Mouse (Mus musculus): ENCODE measurements around the gene Ptprg. TPM values are rescaled to one million over a fixed set of nuclear protein-coding genes. Genes with fewer than 3 reads are reported as not detected.
"Not testable (repeated sequence)": the region's sequence is repeated elsewhere in the genome, so short reads cannot be mapped to it uniquely, and the experiment has no call there.

Ptprg gene
- polyA plus RNA-seq, 1 experiment from 2014 or later = 26.5 TPM

GRCm38 (mm10) chr14:12047637-12048036 is 494.3 kb downstream of the Ptprg start:
- no peak for ATAC-seq (ENCODE audit: low read depth)
- Histone ChIP-seq H3K4me1 (replicated peaks; ENCODE audit: control insufficient read depth, insufficient read depth, low read length) (no peaks in the 10 kb centered on the region), H3K9ac (ENCODE audit: low read length) (no peak overlapping the region), H3K36me3 (ENCODE audit: control insufficient read depth, insufficient read depth, low read length) (no peaks in the 10 kb centered on the region), H3K4me3 (ENCODE audit: low read length) (no peak overlapping the region), H3K27me3 (ENCODE audit: control insufficient read depth, insufficient read depth, low read depth, low read length) (no peaks in the 10 kb centered on the region), H3K4me2 (ENCODE audit: low read depth, low read length) (no peak overlapping the region), H3K9me3 (ENCODE audit: control insufficient read depth, low read length) (no peaks in the 10 kb centered on the region), H3K27ac (ENCODE audit: low read length) (no peak overlapping the region)
- 93% methylated on average over 4 of the region's 4 CpGs for WGBS

- H3K4me1 ChIP-seq (replicated peaks; ENCODE audit: control insufficient read depth, insufficient read depth, low read length) = no peaks in the 10 kb centered on the region
- ATAC-seq (ENCODE audit: low read depth) = no peak
- no peaks in the 10 kb centered on the region for H3K9me3 ChIP-seq (ENCODE audit: control insufficient read depth, low read length)
- H3K36me3 ChIP-seq (ENCODE audit: control insufficient read depth, insufficient read depth, low read length) = no peaks in the 10 kb centered on the region
- 76% methylated on average over 5 of the region's 5 CpGs for WGBS
- H3K27me3 ChIP-seq (ENCODE audit: control insufficient read depth, insufficient read depth, low read depth, low read length) = no peaks in the 10 kb centered on the region
- no peak overlapping the region for H3K9ac ChIP-seq (ENCODE audit: low read length)
- no peak overlapping the region for H3K4me2 ChIP-seq (ENCODE audit: low read depth, low read length)
- H3K27ac ChIP-seq (ENCODE audit: low read length) = no peak overlapping the region
- H3K4me3 ChIP-seq (ENCODE audit: low read length) = no peak overlapping the region
Observed at GRCm38 (mm10) chr14:12056912-12057524, 503.7 kb downstream of the Ptprg start.

- H3K36me3 ChIP-seq (ENCODE audit: control insufficient read depth, insufficient read depth, low read length) = no peaks in the 10 kb centered on the region
- H3K4me1 ChIP-seq (replicated peaks; ENCODE audit: control insufficient read depth, insufficient read depth, low read length) = no peaks in the 10 kb centered on the region
- H3K9ac ChIP-seq (ENCODE audit: low read length) = no peak overlapping the region
- H3K27me3 ChIP-seq (ENCODE audit: control insufficient read depth, insufficient read depth, low read depth, low read length) = no peaks in the 10 kb centered on the region
- WGBS = 58% methylated on average over 2 of the region's 2 CpGs
- H3K27ac ChIP-seq (ENCODE audit: low read length) = no peak overlapping the region
- no peak overlapping the region for H3K4me3 ChIP-seq (ENCODE audit: low read length)
- H3K4me2 ChIP-seq (ENCODE audit: low read depth, low read length) = no peak overlapping the region
- no peaks in the 10 kb centered on the region for H3K9me3 ChIP-seq (ENCODE audit: control insufficient read depth, low read length)
- ATAC-seq (ENCODE audit: low read depth) = no peak
Observed at GRCm38 (mm10) chr14:12057856-12058255, 504.5 kb downstream of the Ptprg start.

- no peak for ATAC-seq (ENCODE audit: low read depth)
- Histone ChIP-seq H3K27me3 (ENCODE audit: control insufficient read depth, insufficient read depth, low read depth, low read length) (no peaks in the 10 kb centered on the region), H3K36me3 (ENCODE audit: control insufficient read depth, insufficient read depth, low read length) (no peaks in the 10 kb centered on the region), H3K9me3 (ENCODE audit: control insufficient read depth, low read length) (no peaks in the 10 kb centered on the region), H3K4me1 (replicated peaks; ENCODE audit: control insufficient read depth, insufficient read depth, low read length) (no peaks in the 10 kb centered on the region), H3K4me3 (ENCODE audit: low read length) (no peak overlapping the region), H3K9ac (ENCODE audit: low read length) (no peak overlapping the region), H3K4me2 (ENCODE audit: low read depth, low read length) (no peak overlapping the region), H3K27ac (ENCODE audit: low read length) (no peak overlapping the region)
- WGBS = 93% methylated on average over 7 of the region's 7 CpGs
Observed at GRCm38 (mm10) chr14:12059149-12059548, 505.8 kb downstream of the Ptprg start.

- not testable (repeated sequence) for H3K36me3 ChIP-seq (ENCODE audit: control insufficient read depth, insufficient read depth, low read length); H3K27ac ChIP-seq (ENCODE audit: low read length); H3K9me3 ChIP-seq (ENCODE audit: control insufficient read depth, low read length); H3K9ac ChIP-seq (ENCODE audit: low read length); H3K27me3 ChIP-seq (ENCODE audit: control insufficient read depth, insufficient read depth, low read depth, low read length); H3K4me3 ChIP-seq (ENCODE audit: low read length); ATAC-seq (ENCODE audit: low read depth); H3K4me2 ChIP-seq (ENCODE audit: low read depth, low read length); H3K4me1 ChIP-seq (replicated peaks; ENCODE audit: control insufficient read depth, insufficient read depth, low read length)
- 55% methylated on average over 2 of the region's 2 CpGs for WGBS
Observed at GRCm38 (mm10) chr14:12061313-12061712, 508.0 kb downstream of the Ptprg start.

GRCm38 (mm10) chr14:12062628-12063360 is 509.5 kb downstream of the Ptprg start:
- WGBS = 53% methylated on average over 7 of the region's 7 CpGs

GRCm38 (mm10) chr14:12065001-12065400 is 511.7 kb downstream of the Ptprg start:
- Histone ChIP-seq H3K4me1 (replicated peaks; ENCODE audit: control insufficient read depth, insufficient read depth, low read length) (no peaks in the 10 kb centered on the region), H3K9ac (ENCODE audit: low read length) (no peak overlapping the region), H3K4me2 (ENCODE audit: low read depth, low read length) (no peak overlapping the region), H3K9me3 (ENCODE audit: control insufficient read depth, low read length) (no peaks in the 10 kb centered on the region), H3K27ac (ENCODE audit: low read length) (no peak overlapping the region), H3K36me3 (ENCODE audit: control insufficient read depth, insufficient read depth, low read length) (no peaks in the 10 kb centered on the region), H3K27me3 (ENCODE audit: control insufficient read depth, insufficient read depth, low read depth, low read length) (no peaks in the 10 kb centered on the region), H3K4me3 (ENCODE audit: low read length) (no peak overlapping the region)
- WGBS = 73% methylated on average over 1 of the region's 1 CpGs
- no peak for ATAC-seq (ENCODE audit: low read depth)

More at GRCm38 (mm10) chr14:12062628-12063360, 509.5 kb downstream of the Ptprg start:
- Histone ChIP-seq H3K4me3 (ENCODE audit: low read length) (no peak overlapping the region), H3K9me3 (ENCODE audit: control insufficient read depth, low read length) (no peaks in the 10 kb centered on the region), H3K4me2 (ENCODE audit: low read depth, low read length) (no peak overlapping the region), H3K27ac (ENCODE audit: low read length) (no peak overlapping the region), H3K9ac (ENCODE audit: low read length) (no peak overlapping the region), H3K27me3 (ENCODE audit: control insufficient read depth, insufficient read depth, low read depth, low read length) (no peaks in the 10 kb centered on the region), H3K36me3 (ENCODE audit: control insufficient read depth, insufficient read depth, low read length) (no peaks in the 10 kb centered on the region), H3K4me1 (replicated peaks; ENCODE audit: control insufficient read depth, insufficient read depth, low read length) (no peaks in the 10 kb centered on the region)
- ATAC-seq (ENCODE audit: low read depth) = no peak

- Histone ChIP-seq H3K27ac (ENCODE audit: low read length) (no peak overlapping the region), H3K4me3 (ENCODE audit: low read length) (no peak overlapping the region), H3K4me1 (replicated peaks; ENCODE audit: control insufficient read depth, insufficient read depth, low read length) (no peaks in the 10 kb centered on the region), H3K36me3 (ENCODE audit: control insufficient read depth, insufficient read depth, low read length) (no peaks in the 10 kb centered on the region), H3K27me3 (ENCODE audit: control insufficient read depth, insufficient read depth, low read depth, low read length) (no peaks in the 10 kb centered on the region), H3K4me2 (ENCODE audit: low read depth, low read length) (no peak overlapping the region), H3K9me3 (ENCODE audit: control insufficient read depth, low read length) (no peaks in the 10 kb centered on the region), H3K9ac (ENCODE audit: low read length) (no peak overlapping the region)
- ATAC-seq (ENCODE audit: low read depth) = no peak
- WGBS = 59% methylated on average over 2 of the region's 2 CpGs
Observed at GRCm38 (mm10) chr14:12065736-12066135, 512.4 kb downstream of the Ptprg start.

- Histone ChIP-seq H3K27ac (ENCODE audit: low read length) (no peak overlapping the region), H3K27me3 (ENCODE audit: control insufficient read depth, insufficient read depth, low read depth, low read length) (no peaks in the 10 kb centered on the region), H3K4me2 (ENCODE audit: low read depth, low read length) (no peak overlapping the region), H3K4me3 (ENCODE audit: low read length) (no peak overlapping the region), H3K36me3 (ENCODE audit: control insufficient read depth, insufficient read depth, low read length) (no peaks in the 10 kb centered on the region), H3K4me1 (replicated peaks; ENCODE audit: control insufficient read depth, insufficient read depth, low read length) (no peaks in the 10 kb centered on the region), H3K9ac (ENCODE audit: low read length) (no peak overlapping the region), H3K9me3 (ENCODE audit: control insufficient read depth, low read length) (no peaks in the 10 kb centered on the region)
- 90% methylated on average over 12 of the region's 12 CpGs for whole genome bisulfite sequencing
- no peak for ATAC-seq (ENCODE audit: low read depth)
Observed at GRCm38 (mm10) chr14:12069707-12070106, 516.4 kb downstream of the Ptprg start.
